Mouse (Mus musculus) kidney, postnatal 25 days (tissue): ENCODE data around the gene Stau1.

Experiments used
- DNase-seq, 2 experiments: peaks; one replicate each; pipeline ENCODE4 v3.0.0; 2021; ENCODE audit warnings: mixed read lengths in 2 of 2

Gene Stau1

GRCm38 (mm10) chr2:166983351-166983894 lies 12.7 kb downstream of the Stau1 start:
- no peak for DNase-seq

- no peak for DNase-seq
Observed at GRCm38 (mm10) chr2:166980161-166980560, 15.9 kb downstream of the Stau1 start.

DNA sequence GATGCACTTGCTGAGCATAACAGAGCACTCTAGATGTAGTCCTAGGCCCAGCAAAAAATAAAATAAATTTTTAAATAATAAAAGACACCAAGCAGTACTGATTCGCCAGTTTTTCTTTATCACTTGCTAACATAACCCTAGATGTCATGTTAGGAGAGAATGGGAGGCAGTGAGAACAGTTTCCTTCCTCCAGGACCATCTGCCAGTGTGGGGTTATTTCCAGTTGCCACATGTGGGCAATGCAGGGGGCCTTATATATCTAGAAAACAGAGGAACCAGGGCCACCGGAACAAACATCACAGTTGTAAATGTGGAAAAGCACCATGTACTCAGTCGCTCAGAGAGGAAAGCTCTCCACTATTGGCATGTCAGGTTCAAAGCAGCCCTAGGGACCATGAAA lies 18.6 kb downstream of the Stau1 start:
- DNase-seq, result no peak

DNA sequence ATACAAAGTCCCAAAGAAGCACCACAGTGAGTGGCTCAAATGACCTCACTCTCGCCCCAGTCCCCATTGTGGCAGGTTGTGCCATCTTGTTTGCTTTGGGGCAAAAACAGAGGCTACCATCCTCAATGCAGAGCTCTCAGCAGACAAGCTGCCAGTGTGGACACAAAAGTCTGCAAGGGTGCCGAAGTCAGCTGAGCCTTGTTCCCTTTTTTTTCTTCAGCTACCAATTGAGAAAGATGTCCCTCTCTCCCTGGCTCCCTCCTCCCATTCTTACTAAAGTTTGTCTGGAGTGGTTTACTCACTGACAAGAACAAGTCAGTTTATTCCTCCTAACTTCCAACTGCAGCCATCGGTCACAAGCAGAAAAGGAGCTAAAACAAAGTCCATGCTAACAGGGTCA lies 19.7 kb downstream of the Stau1 start:
- no peak for DNase-seq

DNA sequence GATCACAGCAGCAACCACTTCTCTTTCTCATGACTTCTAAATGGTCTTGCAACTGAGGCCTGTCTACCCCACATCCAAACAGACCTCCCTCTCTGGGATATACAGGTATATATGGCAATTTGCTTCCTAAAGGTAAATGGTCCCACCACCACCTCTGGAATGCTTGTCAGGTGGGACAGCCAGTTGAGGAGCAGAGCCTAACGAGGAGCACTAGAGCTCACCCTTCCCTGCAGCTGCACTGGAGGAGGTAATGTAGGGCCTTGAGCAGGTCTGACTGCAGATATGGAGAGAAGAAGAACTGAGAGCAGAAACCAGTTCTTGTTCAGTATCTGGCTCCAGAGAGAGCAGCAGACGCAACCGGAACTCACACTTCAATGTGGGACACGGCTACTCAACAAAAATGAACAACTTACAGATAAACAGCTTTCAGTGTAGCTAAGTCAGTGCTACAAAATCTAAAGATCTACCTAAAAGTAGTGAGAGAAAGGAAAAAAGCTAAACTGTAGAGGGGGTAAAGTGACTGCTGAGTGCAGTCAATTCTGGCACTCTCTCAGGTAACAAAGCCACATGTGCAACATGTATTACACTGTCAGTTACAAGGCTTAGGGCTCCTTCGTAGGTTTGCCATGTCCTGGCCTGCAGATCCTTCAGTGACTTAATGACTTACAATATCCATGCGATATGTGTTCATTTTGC lies 21.8 kb downstream of the Stau1 start:
- no peak for DNase-seq

DNA sequence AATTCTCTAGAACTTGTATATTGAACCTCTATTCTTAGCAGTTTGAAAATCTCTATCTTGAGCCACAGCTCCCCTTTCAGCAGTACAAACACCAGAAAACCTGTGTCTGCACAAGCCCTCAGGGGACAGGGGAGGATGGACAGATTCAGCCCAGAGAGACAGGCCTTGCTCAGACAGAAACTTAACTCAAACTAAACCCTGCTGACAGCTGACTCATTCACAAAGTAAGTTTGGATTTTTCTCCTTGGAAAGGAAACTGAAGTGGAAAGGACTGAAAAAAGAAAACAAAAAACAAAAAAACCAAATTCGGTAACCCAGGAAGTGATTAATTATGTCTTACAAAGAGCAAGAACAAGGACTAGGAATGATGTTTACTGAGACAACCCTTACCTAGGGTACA lies 22.9 kb downstream of the Stau1 start:
- DNase-seq, result no peak

- DNase-seq, result no peak
Observed at GRCm38 (mm10) chr2:166964773-166965172, 31.3 kb downstream of the Stau1 start.

DNA sequence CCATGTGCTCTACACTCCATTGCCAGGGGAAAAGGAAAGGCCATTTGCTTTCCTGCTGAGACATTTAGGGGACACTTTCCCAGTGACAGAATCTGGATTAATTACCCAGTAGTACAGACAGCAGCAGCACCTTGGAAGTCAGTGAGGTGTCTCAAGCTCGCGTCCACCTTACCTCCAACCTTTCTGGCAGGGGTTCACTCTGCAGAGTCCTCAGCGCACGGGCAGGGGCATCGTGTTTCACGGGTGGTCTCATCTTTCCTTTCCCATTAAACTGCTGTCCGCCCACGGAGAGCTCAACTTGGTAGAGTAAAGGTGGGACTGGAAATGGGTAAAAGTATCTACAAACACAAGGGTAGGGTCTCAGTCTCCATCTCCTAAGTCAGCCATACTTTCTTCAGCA lies 32.8 kb downstream of the Stau1 start:
- no peak for DNase-seq

GRCm38 (mm10) chr2:166960648-166961330 lies 35.3 kb downstream of the Stau1 start:
- peak; percentile 69 to 72 for DNase-seq

DNA sequence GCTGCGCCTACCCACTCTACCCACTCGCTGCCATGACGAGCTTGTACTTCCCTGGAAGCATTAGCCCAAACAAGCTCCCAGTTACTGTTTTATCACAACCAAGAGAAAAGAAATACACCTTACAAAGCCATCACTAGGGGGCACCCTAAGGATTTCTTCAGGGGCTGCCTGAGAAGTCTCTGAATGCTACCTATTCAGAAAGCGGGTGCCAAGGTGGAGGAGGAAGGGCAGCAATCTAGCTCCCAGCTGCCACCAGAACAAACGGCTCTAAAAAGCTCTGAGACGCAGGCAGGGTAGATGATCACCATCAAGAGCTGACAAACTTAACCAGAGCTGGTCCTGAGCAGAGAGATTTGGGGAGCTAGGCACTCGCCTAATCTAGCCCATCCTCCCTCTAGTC lies 39.3 kb downstream of the Stau1 start:
- peak; percentile 63 to 80 for DNase-seq

- DNase-seq, result peak; percentile 25 to 49
Observed at GRCm38 (mm10) chr2:166952151-166952550, 43.9 kb downstream of the Stau1 start.

DNA sequence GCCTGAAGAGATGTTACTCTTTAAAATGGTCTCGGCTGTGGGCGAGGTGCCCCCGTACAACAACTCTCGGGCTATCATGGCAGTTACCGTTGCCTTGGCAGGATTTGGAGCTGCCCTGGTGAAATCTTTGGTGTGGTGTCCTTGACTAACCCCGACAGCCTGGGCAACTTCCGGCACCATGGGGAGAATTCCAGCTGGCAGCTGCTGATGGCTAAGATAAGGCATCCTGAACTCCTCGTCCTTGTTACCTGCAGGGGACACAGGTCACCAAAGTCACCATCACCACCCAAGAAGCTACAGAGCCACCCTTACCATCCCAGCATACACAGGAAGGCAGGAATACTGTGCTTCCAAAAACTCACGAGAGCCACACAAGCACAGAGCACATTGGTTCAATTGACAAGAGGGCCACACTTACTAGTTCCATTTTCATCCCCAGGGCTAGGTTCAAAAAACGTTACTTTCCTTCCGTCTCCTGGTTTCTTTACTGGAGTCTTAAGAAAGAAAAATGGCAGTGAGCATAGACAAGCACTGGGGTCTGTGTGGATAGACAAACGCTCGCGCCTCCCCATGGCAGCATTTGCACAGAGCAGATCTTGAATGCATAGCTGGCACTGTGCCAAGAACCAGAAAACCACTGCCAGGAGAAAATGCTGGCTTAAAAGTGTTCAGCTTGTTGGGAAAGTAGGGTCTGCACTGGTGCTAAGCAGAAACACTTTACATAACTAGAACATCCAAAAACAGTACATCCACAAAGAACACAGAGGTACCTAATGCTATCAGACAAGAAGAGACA lies 45.0 kb downstream of the Stau1 start:
- DNase-seq, result no peak

DNA sequence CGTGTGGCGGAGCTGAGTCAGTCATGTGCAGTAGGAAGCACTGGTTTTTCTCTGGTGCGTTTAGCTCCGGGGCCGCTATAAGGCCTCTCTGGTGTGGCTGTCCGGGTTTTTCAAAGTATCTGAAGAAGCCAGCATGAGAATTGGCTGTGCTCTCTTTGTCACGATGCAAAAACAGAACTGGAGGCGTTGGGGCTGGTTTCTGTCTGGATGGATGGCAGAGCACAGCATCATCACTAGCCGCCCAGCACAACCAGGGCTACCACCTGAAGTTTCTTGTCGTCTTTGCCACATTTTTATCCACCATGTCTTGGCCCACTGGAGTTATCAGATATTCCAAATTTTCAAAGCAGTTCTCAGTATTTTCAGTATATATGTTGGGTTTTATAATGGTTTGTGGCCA lies 47.2 kb downstream of the Stau1 start:
- DNase-seq, result no peak

GRCm38 (mm10) chr2:166948246-166948645 lies 47.9 kb downstream of the Stau1 start:
- no peak for DNase-seq

DNA sequence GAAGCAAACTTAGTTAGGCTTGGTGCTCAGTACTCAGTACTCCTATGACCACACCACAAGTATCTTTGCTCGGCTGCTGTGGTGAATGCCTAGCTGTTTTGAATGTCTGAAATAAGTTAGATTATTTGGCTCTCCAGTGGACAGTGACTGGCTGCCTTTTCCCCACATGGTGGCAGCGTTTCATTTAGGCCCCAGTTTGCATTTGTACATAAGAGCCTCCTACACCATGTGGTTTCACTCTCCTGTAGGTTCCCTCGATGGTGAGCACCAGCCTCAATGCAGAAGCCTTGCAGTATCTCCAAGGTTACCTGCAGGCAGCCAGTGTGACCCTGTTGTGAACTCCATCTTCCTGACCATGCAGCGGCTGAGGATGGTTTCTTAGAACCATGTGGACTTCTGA lies 50.6 kb downstream of the Stau1 start:
- DNase-seq, result peak in 1 of 2 experiments; percentile 16

DNA sequence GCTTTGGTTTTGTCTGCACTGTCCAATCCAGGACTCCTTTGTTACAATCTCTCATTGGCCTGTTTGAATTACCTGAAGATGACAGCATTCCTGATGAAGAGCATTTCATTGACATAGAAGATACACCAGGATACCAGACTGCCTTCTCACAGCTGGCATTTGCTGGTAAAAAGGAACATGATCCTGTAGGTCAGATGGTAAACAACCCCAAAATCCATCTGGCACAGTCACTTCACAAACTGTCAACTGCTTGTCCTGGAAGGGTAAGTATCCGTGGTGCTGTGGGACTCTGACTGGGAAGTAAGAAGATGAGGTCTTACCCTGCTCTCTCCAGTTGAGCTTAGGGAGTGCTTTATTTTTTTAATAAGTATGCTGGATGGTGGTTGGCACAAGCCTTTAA lies 51.8 kb downstream of the Stau1 start:
- DNase-seq, result no peak

DNA sequence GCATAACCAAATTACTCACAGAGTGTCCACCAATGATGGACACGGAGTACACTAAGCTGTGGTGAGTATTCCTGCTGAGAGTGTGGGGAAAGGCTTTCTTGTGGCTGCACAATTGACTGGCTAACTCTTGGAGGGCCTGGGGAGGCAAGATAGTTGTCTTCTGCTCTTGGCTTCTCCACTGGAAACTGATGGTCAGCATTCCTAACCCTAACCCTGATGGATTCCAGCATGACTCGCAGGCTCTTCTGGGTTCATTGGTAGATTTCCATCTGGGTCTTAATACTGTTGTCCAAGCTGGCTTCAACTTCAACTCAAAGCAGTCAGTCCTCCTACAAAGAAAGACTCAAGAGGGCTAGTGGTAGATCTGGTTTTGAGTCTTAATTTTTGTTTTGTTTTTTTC lies 53.0 kb downstream of the Stau1 start:
- DNase-seq, result no peak

DNA sequence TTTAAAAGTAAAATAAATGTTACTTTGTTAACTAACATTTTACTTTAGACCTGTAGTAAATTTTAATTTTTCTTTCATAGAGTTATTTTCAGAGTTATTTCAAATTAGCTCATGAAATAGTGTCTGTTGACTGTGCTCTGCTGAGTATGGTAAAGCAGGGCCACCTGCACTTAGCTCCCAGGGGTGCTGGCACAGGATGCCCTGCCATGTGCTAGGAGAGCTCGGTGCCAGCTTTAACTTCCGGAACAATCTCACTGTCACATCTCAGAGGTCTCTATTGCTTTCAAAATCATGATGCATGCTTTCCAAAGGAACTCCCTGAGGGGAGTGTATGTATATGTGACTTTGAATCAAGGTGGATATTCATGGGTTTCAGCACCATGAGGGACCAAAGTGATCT lies 59.9 kb downstream of the Stau1 start:
- DNase-seq, result no peak

GRCm38 (mm10) chr2:166935582-166935981 lies 60.5 kb downstream of the Stau1 start:
- no peak for DNase-seq

GRCm38 (mm10) chr2:166934416-166934815 lies 61.7 kb downstream of the Stau1 start:
- DNase-seq, result no peak

DNA sequence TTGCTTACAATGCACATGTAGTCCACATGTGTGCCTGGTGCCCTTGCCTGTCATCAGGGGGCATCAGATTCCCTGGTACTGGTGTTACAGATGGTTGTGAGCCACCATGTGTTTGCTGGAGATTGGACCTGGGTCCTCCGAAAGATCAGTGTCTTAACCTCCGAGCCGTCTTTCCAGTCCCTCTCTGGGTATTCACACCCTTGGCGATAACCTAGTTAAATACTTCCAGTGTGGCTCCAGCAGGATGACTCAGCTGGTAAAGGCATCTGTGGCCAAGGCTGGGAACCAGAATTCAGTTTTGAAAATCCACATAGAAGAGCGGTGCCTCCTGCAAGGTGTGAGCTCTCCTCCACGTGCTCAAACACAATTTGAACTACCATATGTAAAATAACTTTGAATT lies 62.2 kb downstream of the Stau1 start:
- no peak for DNase-seq

GRCm38 (mm10) chr2:166923971-166924370 lies 72.1 kb downstream of the Stau1 start:
- DNase-seq, result no peak

GRCm38 (mm10) chr2:166910536-166910935 lies 85.6 kb downstream of the Stau1 start:
- DNase-seq, result no peak

DNA sequence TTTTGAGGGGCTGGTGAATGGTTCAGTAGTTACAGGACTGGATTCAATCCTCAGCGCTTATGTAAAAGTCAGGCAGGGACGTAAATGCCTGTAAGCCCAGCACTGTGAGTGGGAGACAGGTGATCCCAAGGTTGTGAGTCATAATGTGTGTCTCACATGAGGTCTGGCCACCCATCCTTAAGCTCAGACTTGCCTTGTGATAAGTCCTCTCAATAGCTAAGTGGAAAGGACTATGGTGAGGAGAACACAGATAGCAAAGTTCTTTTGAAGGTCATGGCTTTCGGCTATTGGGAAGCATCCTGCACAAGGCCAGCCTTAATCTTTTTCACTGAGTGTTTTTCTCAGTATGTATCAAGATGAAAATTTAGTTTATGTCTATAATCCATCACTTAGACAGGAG lies 86.4 kb downstream of the Stau1 start:
- DNase-seq, result no peak
